Mouse (Mus musculus) myocyte (in vitro differentiated cells): ENCODE data around the gene Rfx7. TPM values are rescaled to one million over a fixed set of nuclear protein-coding genes. Genes with fewer than 3 reads are reported as not detected.

Experiments
- H3K27me3 ChIP-seq: one replicate; pipeline ENCODE4 v1.6.1; 2011; ENCODE audit not compliant: control insufficient read depth, insufficient read depth, insufficient read length
- H3K36me3 ChIP-seq: one replicate; pipeline ENCODE4 v1.6.1; 2011; ENCODE audit not compliant: control insufficient read depth, insufficient read depth
- H3K4me2 ChIP-seq: one replicate; pipeline ENCODE4 v1.6.1; 2011; ENCODE audit warnings: low read depth, control low read depth
- H3K4me3 ChIP-seq: one replicate; pipeline ENCODE4 v1.5.1; 2011; ENCODE audit warnings: mild to moderate bottlenecking, control low read depth, moderate library complexity
- H3K79me2 ChIP-seq: one replicate; pipeline ENCODE4 v1.6.1; 2011; ENCODE audit not compliant: control insufficient read depth, insufficient read depth
- H3ac ChIP-seq: one replicate; pipeline ENCODE4 v1.6.1; 2011; ENCODE audit not compliant: control insufficient read depth, insufficient read length
- CEBPB ChIP-seq: IDR thresholded peaks from 2 replicates; pipeline ENCODE4 v1.6.1; 2011; ENCODE audit warnings: mild to moderate bottlenecking, moderate library complexity; ENCODE audit not compliant: poor library complexity, insufficient read depth, severe bottlenecking
- E2F4 ChIP-seq: IDR thresholded peaks from one replicate; pipeline ENCODE4 v1.6.1; 2011; ENCODE audit warnings: mild to moderate bottlenecking, control low read depth, moderate library complexity; ENCODE audit not compliant: insufficient read depth
- MAX ChIP-seq: IDR thresholded peaks from one replicate; pipeline ENCODE4 v1.6.1; 2011; ENCODE audit warnings: low read depth, mild to moderate bottlenecking, control low read depth
- MYOD1 ChIP-seq, 3 experiments: IDR thresholded peaks; one replicate each; pipeline ENCODE4 v1.6.1; 2011; ENCODE audit warnings: control low read depth in 2 of 3, low read depth in 2 of 3, mild to moderate bottlenecking in 2 of 3, moderate library complexity in 1 of 3; ENCODE audit not compliant: insufficient read length in 2 of 3, control insufficient read depth in 1 of 3
- MYOG ChIP-seq, 3 experiments: IDR thresholded peaks; one replicate each; pipeline ENCODE4 v1.6.1; 2011; ENCODE audit warnings: control low read depth in 2 of 3, low read depth in 2 of 3, mild to moderate bottlenecking in 2 of 3; ENCODE audit not compliant: insufficient read length in 2 of 3, control insufficient read depth in 1 of 3, insufficient read depth in 1 of 3
- POLR2A ChIP-seq: IDR thresholded peaks from one replicate; pipeline ENCODE4 v1.6.1; 2011; ENCODE audit warnings: low read depth, mild to moderate bottlenecking, control low read depth, moderate library complexity; ENCODE audit not compliant: insufficient read length
- POLR2AphosphoS2 ChIP-seq: IDR thresholded peaks from one replicate; pipeline ENCODE4 v1.6.1; 2011; ENCODE audit warnings: low read depth, control low read depth; ENCODE audit not compliant: insufficient read length
- REST ChIP-seq: IDR thresholded peaks from one replicate; pipeline ENCODE4 v1.6.1; 2011; ENCODE audit warnings: mild to moderate bottlenecking, control low read depth, moderate library complexity; ENCODE audit not compliant: insufficient read depth, insufficient read length
- SRF ChIP-seq: IDR thresholded peaks from one replicate; pipeline ENCODE4 v1.6.1; 2011; ENCODE audit warnings: low read depth; ENCODE audit not compliant: control insufficient read depth, insufficient read length
- TCF12 ChIP-seq: IDR thresholded peaks from one replicate; pipeline ENCODE4 v1.6.1; 2011; ENCODE audit warnings: mild to moderate bottlenecking, control low read depth; ENCODE audit not compliant: poor library complexity, insufficient read depth, severe bottlenecking
- TCF3 ChIP-seq: IDR thresholded peaks from one replicate; pipeline ENCODE4 v1.6.1; 2011; ENCODE audit warnings: low read depth, control low read depth; ENCODE audit not compliant: insufficient read length
- USF1 ChIP-seq: IDR thresholded peaks from one replicate; pipeline ENCODE4 v1.6.1; 2011; ENCODE audit warnings: low read depth, mild to moderate bottlenecking, control low read depth, moderate library complexity
- polyA plus RNA-seq: library from polyadenylated mRNA; unstranded; fragments of >200 nt; fragmentation: generic; extraction: Trizol; gene quantifications from one replicate; pipeline ENCODE4 v1.2.1, GENCODE M21; 2012; ENCODE audit warnings: missing spikeins

Gene Rfx7
- polyA plus RNA-seq, 1 experiment, result 3.7 TPM

GRCm38 (mm10) chr9:72656491-72656890 lies 124.5 kb downstream of the Rfx7 start:
- Histone ChIP-seq H3K4me3 (no peak overlapping the region), H3K36me3 (no peaks in the 10 kb centered on the region), H3K4me2 (no peak overlapping the region), H3ac (no peak overlapping the region), H3K27me3 (no peaks in the 10 kb centered on the region), H3K79me2 (no peaks in the 10 kb centered on the region)
- TF ChIP-seq MAX (no peak), REST (no peak), MYOD1 (IDR thresholded peaks at IDR 0.05; ENCODE audit: control insufficient read depth in 1 of 3, insufficient read length in 2 of 3, low read depth in 2 of 3) (no peak), TCF12 (no peak), TCF3 (no peak), E2F4 (no peak), POLR2AphosphoS2 (no peak), CEBPB (no peak), POLR2A (no peak)

- no peaks in the 10 kb centered on the region for H3K27me3 ChIP-seq
- TF ChIP-seq POLR2AphosphoS2 (no peak), E2F4 (no peak), TCF3 (no peak), SRF (no peak), POLR2A (no peak), MYOG (IDR thresholded peaks at IDR 0.05; ENCODE audit: control insufficient read depth in 1 of 3, insufficient read depth in 1 of 3, insufficient read length in 2 of 3, low read depth in 2 of 3) (no peak), MAX (no peak), CEBPB (no peak), REST (no peak), MYOD1 (IDR thresholded peaks at IDR 0.05; ENCODE audit: control insufficient read depth in 1 of 3, insufficient read length in 2 of 3, low read depth in 2 of 3) (no peak), USF1 (no peak), TCF12 (no peak)
Observed at GRCm38 (mm10) chr9:72656940-72657339, 124.9 kb downstream of the Rfx7 start.

GRCm38 (mm10) chr9:72657694-72658093 lies 125.7 kb downstream of the Rfx7 start:
- peaks cover 5% of the 10 kb centered on the region for H3K79me2 ChIP-seq
- H3K36me3 ChIP-seq, result no peaks in the 10 kb centered on the region
- no peak overlapping the region for H3K4me2 ChIP-seq
- H3ac ChIP-seq, result no peak overlapping the region
- H3K4me3 ChIP-seq, result no peak overlapping the region
- no peaks in the 10 kb centered on the region for H3K27me3 ChIP-seq
- TF ChIP-seq USF1 (no peak), SRF (no peak)

More at GRCm38 (mm10) chr9:72656940-72657339, 124.9 kb downstream of the Rfx7 start:
- H3K36me3 ChIP-seq, result no peaks in the 10 kb centered on the region
- H3ac ChIP-seq, result no peak overlapping the region
- no peak overlapping the region for H3K4me3 ChIP-seq
- H3K4me2 ChIP-seq, result no peak overlapping the region
- no peaks in the 10 kb centered on the region for H3K79me2 ChIP-seq

DNA sequence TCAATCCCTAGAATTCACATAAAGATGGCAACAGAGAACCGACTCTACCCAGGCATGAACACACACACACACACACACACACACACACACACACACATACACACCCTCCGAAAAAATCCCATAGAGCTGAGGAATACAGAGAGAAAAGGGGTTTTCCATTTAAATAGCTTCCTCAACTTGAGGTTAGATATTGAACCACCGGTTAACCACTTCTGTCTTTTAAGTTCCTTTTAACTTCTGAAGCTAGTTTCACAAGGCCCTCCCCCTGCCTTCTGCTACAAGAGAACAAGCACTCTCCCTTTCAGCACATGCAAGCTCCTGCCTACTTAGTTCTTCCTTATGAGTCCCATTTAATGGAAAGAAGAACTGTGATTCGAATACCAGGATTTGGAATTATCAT lies 128.1 kb downstream of the Rfx7 start:
- Histone ChIP-seq H3K4me3 (no peak overlapping the region), H3K27me3 (no peaks in the 10 kb centered on the region), H3K79me2 (peaks cover 29% of the 10 kb centered on the region), H3K36me3 (peaks cover 6% of the 10 kb centered on the region), H3ac (no peak overlapping the region), H3K4me2 (no peak overlapping the region)
- TF ChIP-seq POLR2AphosphoS2 (no peak), REST (no peak), SRF (no peak), POLR2A (no peak), E2F4 (no peak), MAX (no peak), TCF12 (no peak), TCF3 (no peak), MYOG (IDR thresholded peaks at IDR 0.05; ENCODE audit: control insufficient read depth in 1 of 3, insufficient read depth in 1 of 3, insufficient read length in 2 of 3, low read depth in 2 of 3) (no peak), CEBPB (no peak)

GRCm38 (mm10) chr9:72660911-72661310 lies 128.9 kb downstream of the Rfx7 start:
- TF ChIP-seq TCF3, result no peak
- TF ChIP-seq SRF, result no peak
- no peak for TF ChIP-seq MAX
- no peak for TF ChIP-seq TCF12
- TF ChIP-seq REST, result no peak
- TF ChIP-seq POLR2AphosphoS2, result no peak
- TF ChIP-seq POLR2A, result no peak
- TF ChIP-seq CEBPB, result no peak
- TF ChIP-seq MYOD1 (IDR thresholded peaks at IDR 0.05; ENCODE audit: control insufficient read depth in 1 of 3, insufficient read length in 2 of 3, low read depth in 2 of 3), result no peak
- TF ChIP-seq MYOG (IDR thresholded peaks at IDR 0.05; ENCODE audit: control insufficient read depth in 1 of 3, insufficient read depth in 1 of 3, insufficient read length in 2 of 3, low read depth in 2 of 3), result no peak
- H3ac ChIP-seq, result no peak overlapping the region
- peak overlapping the region; percentile 79 for H3K4me2 ChIP-seq
- H3K27me3 ChIP-seq, result no peaks in the 10 kb centered on the region
- H3K36me3 ChIP-seq, result peaks cover 11% of the 10 kb centered on the region
- H3K4me3 ChIP-seq, result peak overlapping the region; percentile 89
- H3K79me2 ChIP-seq, result peaks cover 37% of the 10 kb centered on the region
